Mouse (Mus musculus) cerebellum, adult 2 months (tissue): ENCODE data around the gene Rdh9.

ENCODE experiments used
- CTCF ChIP-seq: fragments of 200-500 bp; IDR thresholded peaks from 2 replicates; pipeline ENCODE4 v1.5.1; 2011; ENCODE audit warnings: low read depth, mild to moderate bottlenecking, control low read depth, low read length, moderate library complexity, borderline replicate concordance; ENCODE audit not compliant: insufficient read depth
- POLR2A ChIP-seq: fragments of 200-500 bp; IDR thresholded peaks from 2 replicates; pipeline ENCODE4 v1.6.1; 2011; ENCODE audit warnings: low read length, control low read depth, borderline replicate concordance; ENCODE audit not compliant: insufficient read depth

GRCm38 (mm10) chr10:127815888-127816287, 39.7 kb downstream of the Rdh9 start:
- no peak for TF ChIP-seq POLR2A
- no peak for TF ChIP-seq CTCF
